Mouse (Mus musculus): ENCODE measurements around the gene H2al1c. TPM values are rescaled to one million over a fixed set of nuclear protein-coding genes. Genes with fewer than 3 reads are reported as not detected.

The H2al1c gene
- total and polyA plus RNA-seq, 3 experiments = not detected

DNA sequence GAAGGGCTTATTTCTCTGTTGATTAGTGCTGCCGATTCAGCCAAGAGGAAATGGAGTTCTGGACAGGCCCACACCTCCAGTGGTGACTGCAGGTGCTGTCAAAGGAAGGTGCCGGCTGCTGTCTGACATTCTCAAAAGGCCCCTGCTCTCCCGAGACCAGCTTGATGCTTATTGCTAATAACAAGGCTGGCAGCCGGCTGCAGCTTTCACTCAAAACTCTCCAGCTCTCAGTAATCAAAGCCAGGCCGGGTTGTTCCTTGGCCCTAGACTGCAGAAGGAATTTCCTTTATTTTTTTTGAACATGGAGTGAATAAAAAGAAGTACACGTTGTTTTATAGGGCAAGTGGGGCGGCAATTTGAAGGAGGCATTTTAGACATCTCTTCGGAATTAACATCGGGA is 40.3 kb downstream of the H2al1c start:
- no peak for TF ChIP-seq MXI1 (IDR thresholded peaks at IDR 0.05; ENCODE audit: low read depth, low read length)
- no peak for TF ChIP-seq NRF1 (IDR thresholded peaks at IDR 0.05; ENCODE audit: insufficient read depth, low read depth, low read length, poor library complexity, severe bottlenecking)
- TF ChIP-seq ETS1 (IDR thresholded peaks at IDR 0.05; ENCODE audit: low read depth, low read length) = no peak
- no peak for TF ChIP-seq EP300 (IDR thresholded peaks at IDR 0.05; ENCODE audit: low read depth in 1 of 2, low read length in 2 of 2)
- TF ChIP-seq KAT2A (conservative IDR thresholded peaks at IDR 0.05; ENCODE audit: low read depth, low read length) = no peak
- no peak for TF ChIP-seq BHLHE40 (IDR thresholded peaks at IDR 0.05; ENCODE audit: borderline replicate concordance, low read depth, low read length)
- TF ChIP-seq ZC3H11A (IDR thresholded peaks at IDR 0.05; ENCODE audit: low read depth, low read length) = no peak
- DNase-seq (ENCODE audit: low read depth, low spot score) = no peak
- H3K79me2 ChIP-seq (ENCODE audit: control insufficient read depth, insufficient read depth, low read length, poor library complexity) = no peaks in the 10 kb centered on the region
- no peak overlapping the region for H3K27ac ChIP-seq (ENCODE audit: control insufficient read depth, low read depth, low read length)
- H3K36me3 ChIP-seq (ENCODE audit: control insufficient read depth in 1 of 2, insufficient read depth in 2 of 2, low read length in 2 of 2) = no peaks in the 10 kb centered on the region
- H3K4me1 ChIP-seq (ENCODE audit: control insufficient read depth in 1 of 2, insufficient read depth in 2 of 2, low read length in 2 of 2) = no peaks in the 10 kb centered on the region
- H3K4me3 ChIP-seq (ENCODE audit: control insufficient read depth in 1 of 2, insufficient read depth in 1 of 2, low read depth in 2 of 2, low read length in 2 of 2) = no peak overlapping the region
- H3K27me3 ChIP-seq (ENCODE audit: control insufficient read depth in 1 of 2, insufficient read depth in 2 of 2, low read length in 2 of 2) = no peaks in the 10 kb centered on the region
- H3K9ac ChIP-seq (ENCODE audit: control insufficient read depth, low read depth, low read length, poor library complexity, severe bottlenecking) = no peak overlapping the region
- no peaks in the 10 kb centered on the region for H3K9me3 ChIP-seq (replicated peaks; ENCODE audit: insufficient read depth, low read length)

DNA sequence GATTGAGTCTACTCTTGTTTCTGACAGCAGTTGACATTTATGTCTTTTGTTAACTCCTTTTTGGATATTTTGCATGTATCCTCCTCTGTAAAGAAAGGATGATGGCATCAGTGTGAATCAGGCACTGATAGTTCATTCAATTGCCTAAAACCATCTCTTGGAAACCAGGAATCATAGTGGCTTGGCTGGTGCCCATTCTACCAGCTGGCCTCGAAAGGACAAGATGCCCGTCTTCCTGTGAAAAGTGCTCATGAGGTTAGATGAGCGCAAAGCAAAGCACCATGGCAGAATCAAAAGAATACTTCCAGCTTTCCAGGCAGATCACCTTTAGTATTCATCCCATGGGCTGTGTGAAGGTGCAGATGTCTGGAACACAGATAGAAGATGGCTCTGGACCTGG is 41.3 kb downstream of the H2al1c start:
- Histone ChIP-seq H3K4me1 (ENCODE audit: control insufficient read depth in 1 of 2, insufficient read depth in 2 of 2, low read length in 2 of 2) (no peaks in the 10 kb centered on the region), H3K9me3 (replicated peaks; ENCODE audit: insufficient read depth, low read length) (no peaks in the 10 kb centered on the region), H3K9ac (ENCODE audit: control insufficient read depth, low read depth, low read length, poor library complexity, severe bottlenecking) (no peak overlapping the region), H3K27ac (ENCODE audit: control insufficient read depth, low read depth, low read length) (no peak overlapping the region), H3K36me3 (ENCODE audit: control insufficient read depth in 1 of 2, insufficient read depth in 2 of 2, low read length in 2 of 2) (no peaks in the 10 kb centered on the region), H3K27me3 (ENCODE audit: control insufficient read depth in 1 of 2, insufficient read depth in 2 of 2, low read length in 2 of 2) (no peaks in the 10 kb centered on the region), H3K79me2 (ENCODE audit: control insufficient read depth, insufficient read depth, low read length, poor library complexity) (no peaks in the 10 kb centered on the region), H3K4me3 (ENCODE audit: control insufficient read depth in 1 of 2, insufficient read depth in 1 of 2, low read depth in 2 of 2, low read length in 2 of 2) (no peak overlapping the region)
- TF ChIP-seq SIN3A (IDR thresholded peaks at IDR 0.05; ENCODE audit: low read length) (no peak), GATA1 (IDR thresholded peaks at IDR 0.05; ENCODE audit: low read depth, low read length) (no peak), ZMIZ1 (IDR thresholded peaks at IDR 0.05; ENCODE audit: low read depth, low read length) (no peak), ETS1 (IDR thresholded peaks at IDR 0.05; ENCODE audit: low read depth, low read length) (no peak), KAT2A (conservative IDR thresholded peaks at IDR 0.05; ENCODE audit: low read depth, low read length) (no peak), TCF12 (IDR thresholded peaks at IDR 0.05; ENCODE audit: low read depth, low read length) (no peak), MXI1 (IDR thresholded peaks at IDR 0.05; ENCODE audit: low read depth, low read length) (no peak), USF1 (IDR thresholded peaks at IDR 0.05; ENCODE audit: low read depth, low read length) (no peak), CHD1 (IDR thresholded peaks at IDR 0.05; ENCODE audit: low read depth, low read length) (no peak), ZNF384 (IDR thresholded peaks at IDR 0.05; ENCODE audit: low read depth, low read length) (no peak), TBP (IDR thresholded peaks at IDR 0.05; ENCODE audit: low read depth, low read length) (no peak), NELFE (IDR thresholded peaks at IDR 0.05; ENCODE audit: low read depth, low read length) (no peak), MAZ (IDR thresholded peaks at IDR 0.05; ENCODE audit: low read depth, low read length) (no peak), MEF2A (IDR thresholded peaks at IDR 0.05; ENCODE audit: extremely low read depth, insufficient replicate concordance, low read depth, low read length, poor library complexity, severe bottlenecking) (no peak), UBTF (IDR thresholded peaks at IDR 0.05; ENCODE audit: borderline replicate concordance, insufficient read depth, low read depth, low read length) (no peak), ELF1 (IDR thresholded peaks at IDR 0.05; ENCODE audit: low read depth, low read length) (no peak), POLR2A (IDR thresholded peaks at IDR 0.05; ENCODE audit: control insufficient read depth in 1 of 2, insufficient read depth in 1 of 2, low read depth in 1 of 2, low read length in 2 of 2, poor library complexity in 1 of 2) (no peak), NRF1 (IDR thresholded peaks at IDR 0.05; ENCODE audit: insufficient read depth, low read depth, low read length, poor library complexity, severe bottlenecking) (no peak)
- no peak for DNase-seq (ENCODE audit: low read depth, low spot score)

Other genes with a start within 250 kb of the H2al1c start
- not detected in 2 replicates for gene H2al1a, start 6.4 kb upstream of the H2al1c start, total RNA-seq (2012; rRNA removed)
- not detected for gene H2al1a, start 6.4 kb upstream of the H2al1c start, polyA plus RNA-seq (2012; ENCODE audit: insufficient read depth in 1 of 2, insufficient read length in 2 of 2, low read depth in 1 of 2, low replicate concordance in 2 of 2, missing spikeins in 1 of 2)
- gene H2al1b, start 3.2 kb upstream of the H2al1c start, total RNA-seq (2012; rRNA removed) = not detected in 2 replicates
- gene H2al1b, start 3.2 kb upstream of the H2al1c start, polyA plus RNA-seq (2012; ENCODE audit: insufficient read depth in 1 of 2, insufficient read length in 2 of 2, low read depth in 1 of 2, low replicate concordance in 2 of 2, missing spikeins in 1 of 2) = not detected
- not detected in 2 replicates for gene H2al1d, start 3.2 kb downstream of the H2al1c start, total RNA-seq (2012; rRNA removed)
- not detected for gene H2al1d, start 3.2 kb downstream of the H2al1c start, polyA plus RNA-seq (2012; ENCODE audit: insufficient read depth in 1 of 2, insufficient read length in 2 of 2, low read depth in 1 of 2, low replicate concordance in 2 of 2, missing spikeins in 1 of 2)
- not detected in 2 replicates for gene H2al1e, start 6.3 kb downstream of the H2al1c start, total RNA-seq (2012; rRNA removed)
- gene H2al1e, start 6.3 kb downstream of the H2al1c start, polyA plus RNA-seq (2012; ENCODE audit: insufficient read depth in 1 of 2, insufficient read length in 2 of 2, low read depth in 1 of 2, low replicate concordance in 2 of 2, missing spikeins in 1 of 2) = not detected
- not detected in 2 replicates for gene H2al1f, start 9.5 kb downstream of the H2al1c start, total RNA-seq (2012; rRNA removed)
- not detected for gene H2al1f, start 9.5 kb downstream of the H2al1c start, polyA plus RNA-seq (2012; ENCODE audit: insufficient read depth in 1 of 2, insufficient read length in 2 of 2, low read depth in 1 of 2, low replicate concordance in 2 of 2, missing spikeins in 1 of 2)
- gene H2al1g, start 12.6 kb downstream of the H2al1c start, total RNA-seq (2012; rRNA removed) = not detected in 2 replicates
- gene H2al1g, start 12.6 kb downstream of the H2al1c start, polyA plus RNA-seq (2012; ENCODE audit: insufficient read depth in 1 of 2, insufficient read length in 2 of 2, low read depth in 1 of 2, low replicate concordance in 2 of 2, missing spikeins in 1 of 2) = not detected
- not detected in 2 replicates for gene H2al1h, start 15.8 kb downstream of the H2al1c start, total RNA-seq (2012; rRNA removed)
- gene H2al1h, start 15.8 kb downstream of the H2al1c start, polyA plus RNA-seq (2012; ENCODE audit: insufficient read depth in 1 of 2, insufficient read length in 2 of 2, low read depth in 1 of 2, low replicate concordance in 2 of 2, missing spikeins in 1 of 2) = not detected
- gene H2al1i, start 19.0 kb downstream of the H2al1c start, total RNA-seq (2012; rRNA removed) = not detected in 2 replicates
- not detected for gene H2al1i, start 19.0 kb downstream of the H2al1c start, polyA plus RNA-seq (2012; ENCODE audit: insufficient read depth in 1 of 2, insufficient read length in 2 of 2, low read depth in 1 of 2, low replicate concordance in 2 of 2, missing spikeins in 1 of 2)
- not detected in 2 replicates for gene H2al1j, start 22.2 kb downstream of the H2al1c start, total RNA-seq (2012; rRNA removed)
- not detected for gene H2al1j, start 22.2 kb downstream of the H2al1c start, polyA plus RNA-seq (2012; ENCODE audit: insufficient read depth in 1 of 2, insufficient read length in 2 of 2, low read depth in 1 of 2, low replicate concordance in 2 of 2, missing spikeins in 1 of 2)

Data from MEL (cell line).